Mouse (Mus musculus) left cerebral cortex, postnatal 14 days (tissue): ENCODE measurements around the gene Hdac4. TPM values are rescaled to one million over a fixed set of nuclear protein-coding genes. Genes with fewer than 3 reads are reported as not detected.

ENCODE experiments used
- DNase-seq, 2 experiments: peaks; one replicate each; pipeline ENCODE4 v3.0.0; 2021 to 2022; ENCODE audit warnings: low spot score in 2 of 2, mixed read lengths in 1 of 2
- intact Hi-C: fragments of 180-260 bp; cut with DNase I; formaldehyde crosslinking; loops from one replicate; pipeline ENCODE4 v1.15.1; 2025
- total RNA-seq, 2 experiments: library from RNA; stranded (reverse); gene quantifications; 2 replicates each; pipeline ENCODE4 v1.2.3; 2021

The Hdac4 gene
- total RNA-seq, 2 experiments from 2014 or later = 106 to 114 TPM

DNA sequence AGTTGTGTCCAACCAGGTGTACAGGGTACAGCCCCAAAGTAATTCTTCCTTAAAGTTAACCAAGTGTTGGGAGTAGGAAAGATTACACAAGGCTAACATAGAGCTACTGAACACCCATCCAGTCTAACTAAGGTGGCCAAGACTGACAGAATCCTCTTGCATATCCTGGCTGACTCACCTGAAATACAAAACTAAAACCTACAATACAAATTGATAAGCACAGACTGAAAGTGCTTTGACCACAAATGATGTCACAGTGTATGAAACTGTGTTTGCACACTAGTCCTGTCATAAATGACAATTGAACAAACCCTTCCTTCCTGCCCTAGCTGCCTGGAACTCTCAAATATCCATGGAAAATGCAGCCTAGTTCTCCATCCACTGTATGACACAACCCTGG lies 144.5 kb downstream of the Hdac4 start:
- no peak for DNase-seq
- intact Hi-C loops = no loop called here

- intact Hi-C loops = no loop called here
- DNase-seq = no peak
Observed at GRCm38 (mm10) chr1:92050566-92050965, 144.9 kb downstream of the Hdac4 start.

- DNase-seq = no peak
- intact Hi-C loops = no loop called here
Observed at GRCm38 (mm10) chr1:92048415-92049354, 146.8 kb downstream of the Hdac4 start.

DNA sequence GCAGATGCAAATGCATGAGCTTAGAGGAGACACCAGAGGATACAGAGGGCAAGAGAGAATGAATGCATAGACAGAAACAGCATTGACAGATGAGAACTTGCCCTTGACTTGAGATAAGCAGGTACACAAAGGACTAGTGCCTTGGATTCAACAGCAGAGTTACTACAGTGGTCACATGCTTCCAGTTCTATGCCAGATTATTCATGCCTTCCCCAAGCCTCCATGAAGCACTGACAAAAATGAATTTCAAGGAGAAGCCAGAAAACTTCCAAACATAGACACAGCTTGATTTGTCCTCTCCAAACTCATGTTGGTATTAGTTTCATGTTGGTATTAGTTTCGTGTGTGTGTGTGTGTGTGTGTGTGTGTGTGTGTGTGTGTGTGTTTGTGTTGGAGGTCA lies 149.8 kb downstream of the Hdac4 start:
- no peak for DNase-seq
- intact Hi-C loops = no loop called here

DNA sequence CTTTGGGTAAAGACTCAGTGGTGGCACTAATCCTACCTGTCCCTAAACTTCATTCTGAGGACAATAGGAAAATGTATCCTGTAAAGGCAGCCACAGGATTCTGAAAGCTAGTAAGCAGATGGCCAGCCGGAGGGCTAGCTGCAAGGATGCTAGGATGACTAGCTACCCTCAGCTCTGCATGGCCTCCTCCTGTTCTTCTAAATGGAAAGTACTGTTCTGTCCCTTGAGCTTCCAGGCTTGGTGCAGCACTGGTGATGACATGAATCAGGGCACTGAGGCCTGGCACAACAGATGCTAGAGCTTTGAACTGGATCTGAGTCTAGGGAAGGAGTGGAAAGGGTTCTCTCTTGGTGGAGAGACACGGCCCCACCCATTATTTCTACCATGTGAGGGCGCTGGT lies 150.6 kb downstream of the Hdac4 start:
- DNase-seq = no peak
- intact Hi-C loops = no loop called here

DNA sequence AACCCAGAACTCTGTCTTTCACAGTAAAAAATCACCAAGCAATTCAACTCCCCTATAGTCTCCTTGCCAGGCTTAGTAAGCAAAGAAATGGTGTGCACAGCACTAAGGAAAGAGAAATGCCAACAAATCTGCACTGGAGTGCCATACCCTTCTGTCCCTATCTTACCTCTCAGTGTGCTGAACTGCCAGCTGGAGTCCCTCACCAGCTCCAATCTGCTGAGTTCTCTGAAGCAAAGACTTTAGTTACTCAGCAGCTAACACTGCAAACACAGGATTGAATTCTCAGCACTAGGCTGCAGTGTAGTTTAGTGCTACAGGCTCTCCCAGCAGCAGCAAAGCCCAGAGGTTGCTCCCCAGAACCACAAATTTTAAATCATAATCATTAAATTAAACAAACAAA lies 151.5 kb downstream of the Hdac4 start:
- DNase-seq = peak in 1 of 2 experiments; percentile 41
- intact Hi-C loops = no loop called here

DNA sequence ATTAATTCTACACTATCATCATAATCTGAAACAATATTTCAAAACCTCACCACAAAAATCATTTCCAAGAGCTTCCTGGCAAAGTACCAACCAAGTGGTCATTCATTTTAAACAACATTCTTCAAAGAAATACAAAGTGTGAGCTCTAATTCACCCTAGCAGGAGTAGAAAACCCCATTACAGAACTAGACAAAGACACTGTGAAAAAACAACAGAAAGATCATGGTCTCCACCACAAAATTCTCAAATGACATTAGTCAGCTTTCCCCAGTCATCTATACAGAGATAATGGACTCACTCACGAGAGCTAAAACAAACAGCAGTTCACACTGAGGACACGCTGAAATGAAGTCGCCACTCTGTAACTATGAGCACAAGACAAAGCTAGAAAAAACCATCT lies 153.4 kb downstream of the Hdac4 start:
- intact Hi-C loops = no loop called here
- DNase-seq = no peak

- no peak for DNase-seq
- intact Hi-C loops = no loop called here
Observed at GRCm38 (mm10) chr1:92041290-92041689, 154.2 kb downstream of the Hdac4 start.

DNA sequence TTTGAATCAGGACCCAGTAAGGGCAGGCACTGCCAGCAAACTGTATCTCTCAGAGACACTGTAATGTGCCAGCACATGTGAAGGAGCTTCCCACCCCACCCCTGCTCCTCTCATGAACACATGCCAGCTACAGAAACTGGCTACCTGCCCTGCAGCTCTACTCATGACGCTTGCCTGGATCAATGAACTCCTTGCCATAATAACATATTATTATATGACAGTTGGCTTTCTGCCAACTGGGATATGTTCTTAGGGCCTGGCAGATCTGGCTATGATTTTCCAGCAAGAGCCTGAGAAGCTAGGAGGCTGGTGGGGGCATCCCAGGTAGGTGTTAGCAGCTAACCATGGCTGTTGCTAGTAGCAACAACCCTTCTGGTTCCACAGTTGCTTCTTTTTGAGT lies 156.8 kb downstream of the Hdac4 start:
- intact Hi-C loops = no loop called here
- DNase-seq = peak; percentile 31 to 76

DNA sequence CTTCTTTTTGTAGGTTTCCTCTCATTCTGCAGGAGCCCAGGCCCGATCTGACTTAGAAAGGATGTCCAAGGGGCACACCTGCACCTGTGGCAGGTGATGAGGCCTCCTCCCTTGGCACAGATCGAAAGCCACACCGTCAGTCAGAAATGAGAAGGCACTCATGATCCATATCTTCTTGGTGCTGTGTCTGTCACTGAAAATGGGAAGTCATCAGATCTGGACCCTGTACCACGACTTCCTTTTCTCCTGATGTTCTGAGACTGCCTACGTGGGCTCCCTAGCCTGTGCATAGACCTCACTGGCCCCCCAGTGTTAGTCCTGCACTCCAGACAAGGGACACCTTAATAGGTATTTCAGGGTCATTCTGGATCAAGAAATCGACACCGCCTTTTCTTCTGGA lies 158.5 kb downstream of the Hdac4 start:
- intact Hi-C loops = no loop called here
- no peak for DNase-seq

DNA sequence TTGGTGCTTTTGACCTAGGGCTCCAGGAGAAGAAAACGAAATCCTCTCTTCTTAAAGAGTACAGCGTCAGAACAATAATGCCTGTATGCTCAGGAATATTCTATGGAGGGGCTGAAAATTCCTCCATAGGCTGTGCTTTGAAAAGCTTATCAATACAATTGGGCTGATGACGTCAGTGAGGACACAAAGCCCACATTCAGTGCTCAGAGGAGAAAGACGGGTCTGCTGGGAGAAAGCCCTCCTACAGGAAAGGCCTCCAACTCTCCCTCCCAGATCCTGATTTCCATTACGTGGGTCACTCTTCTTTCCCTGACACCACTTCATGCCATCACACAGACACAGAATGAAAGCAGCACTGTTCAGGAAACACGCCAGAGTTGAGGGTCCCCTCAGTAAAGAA lies 159.7 kb downstream of the Hdac4 start:
- intact Hi-C loops = no loop called here
- DNase-seq = no peak

GRCm38 (mm10) chr1:92034247-92034646 lies 161.3 kb downstream of the Hdac4 start:
- intact Hi-C loops = no loop called here
- no peak for DNase-seq

GRCm38 (mm10) chr1:92033463-92033862 lies 162.0 kb downstream of the Hdac4 start:
- intact Hi-C loops = no loop called here
- no peak for DNase-seq

GRCm38 (mm10) chr1:92030541-92030940 lies 165.0 kb downstream of the Hdac4 start:
- peak in 1 of 2 experiments; percentile 63 for DNase-seq
- intact Hi-C loops = no loop called here

GRCm38 (mm10) chr1:92028158-92028557 lies 167.3 kb downstream of the Hdac4 start:
- DNase-seq = no peak
- intact Hi-C loops = no loop called here

DNA sequence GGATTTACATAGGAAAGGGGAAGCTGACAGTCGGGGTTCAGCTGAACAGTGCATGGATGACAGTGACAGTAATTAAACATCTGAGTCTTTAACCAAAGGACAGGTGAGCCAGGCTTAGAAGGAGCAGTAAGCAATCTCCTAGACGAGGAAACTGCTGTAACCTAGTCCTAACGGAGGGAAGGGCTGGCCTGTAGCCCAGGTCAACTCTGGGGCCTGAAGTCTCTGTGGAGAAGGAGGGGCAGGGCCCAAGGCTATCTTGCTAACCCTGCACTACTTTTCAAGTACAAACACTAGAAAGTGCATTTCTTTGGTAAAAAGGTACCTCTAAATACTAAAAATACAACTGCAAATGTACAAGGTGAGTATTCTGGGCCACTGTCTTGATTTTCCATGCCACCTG lies 169.1 kb downstream of the Hdac4 start:
- intact Hi-C loops = no loop called here

GRCm38 (mm10) chr1:92023906-92024305 lies 171.6 kb downstream of the Hdac4 start:
- intact Hi-C loops = no loop called here
- no peak for DNase-seq

More for the DNA sequence above, 169.1 kb downstream of the Hdac4 start:
- no peak for DNase-seq

DNA sequence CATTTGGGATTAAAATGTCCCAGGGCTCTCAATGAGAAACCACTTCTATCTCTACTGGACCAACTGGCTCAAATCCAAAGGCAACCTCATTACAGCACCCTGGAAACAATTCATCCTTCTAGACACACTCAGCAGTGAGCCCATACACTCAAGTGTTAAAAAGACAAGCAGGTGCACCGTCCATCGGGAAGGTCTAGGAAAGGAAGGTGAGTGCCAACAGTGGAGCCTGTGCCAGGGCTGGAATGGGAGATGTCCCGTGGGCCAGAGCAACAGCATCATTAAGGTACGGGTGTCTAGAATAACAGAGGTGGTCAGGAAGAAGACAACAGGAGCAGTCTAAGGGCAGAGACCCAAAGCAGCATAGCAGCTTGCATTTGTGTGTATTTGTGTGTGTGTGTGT lies 173.5 kb downstream of the Hdac4 start:
- intact Hi-C loops = no loop called here
- DNase-seq = no peak

DNA sequence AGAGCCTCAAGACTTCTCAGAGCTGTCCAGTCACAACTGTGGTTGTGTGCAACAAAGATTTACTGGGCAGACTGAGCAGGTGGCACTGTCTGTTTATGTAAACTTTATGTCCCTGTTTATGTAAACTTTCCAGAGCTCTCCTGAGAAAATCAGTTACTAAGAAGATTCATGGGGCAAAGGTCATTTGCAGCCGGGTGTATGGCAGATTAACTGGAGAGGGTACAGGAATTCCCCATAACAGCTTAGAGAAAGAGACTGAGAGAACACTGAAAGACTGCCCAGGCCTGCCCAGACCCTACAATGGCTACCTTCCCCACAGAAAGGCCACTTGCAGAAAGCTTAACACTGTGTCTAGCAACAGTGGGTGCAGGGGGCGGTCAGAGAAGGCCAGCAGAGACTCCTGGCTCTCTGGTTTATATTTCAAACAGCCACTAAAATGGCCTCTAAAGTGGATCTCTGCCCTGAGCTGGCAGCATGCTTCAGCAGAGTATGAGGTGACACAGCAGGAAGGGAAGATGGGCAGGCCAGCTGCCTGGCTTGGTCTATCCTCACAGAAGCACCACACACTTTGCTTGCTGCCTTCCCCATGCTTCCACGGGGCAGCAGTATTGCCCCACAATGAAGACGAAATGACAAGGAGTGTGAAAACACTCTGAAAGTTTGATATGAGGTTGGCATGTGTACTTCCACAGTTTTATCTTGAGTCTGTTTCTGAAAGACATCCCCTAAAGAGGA lies 179.4 kb downstream of the Hdac4 start:
- no peak for DNase-seq
- intact Hi-C loops = no loop called here

DNA sequence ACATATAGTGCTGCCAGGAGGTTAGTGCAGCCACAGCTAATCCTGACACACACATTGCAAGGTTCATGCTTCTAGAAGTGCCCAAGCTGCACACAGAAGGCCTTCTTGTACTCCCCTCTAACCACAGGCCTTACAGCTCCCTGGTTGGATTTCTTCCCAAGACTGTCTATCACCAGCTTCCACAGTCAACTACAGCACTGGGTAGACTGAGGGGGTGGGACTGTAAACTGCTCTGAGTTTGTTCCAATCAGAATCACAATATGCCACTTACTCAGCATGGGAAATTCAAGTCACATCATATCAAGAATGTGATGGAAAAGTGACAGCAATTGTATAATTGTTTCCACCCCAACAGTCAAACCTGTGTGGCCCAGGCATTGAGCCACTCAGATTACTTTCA lies 180.2 kb downstream of the Hdac4 start:
- DNase-seq = no peak
- intact Hi-C loops = no loop called here

- intact Hi-C loops = no loop called here
Observed at GRCm38 (mm10) chr1:92014496-92014895, 181.0 kb downstream of the Hdac4 start.

More at GRCm38 (mm10) chr1:92014496-92014895, 181.0 kb downstream of the Hdac4 start:
- DNase-seq = no peak
